Comparison of ENCODE assay signal across 10 mouse cellular contexts in the genomic region with DNA sequence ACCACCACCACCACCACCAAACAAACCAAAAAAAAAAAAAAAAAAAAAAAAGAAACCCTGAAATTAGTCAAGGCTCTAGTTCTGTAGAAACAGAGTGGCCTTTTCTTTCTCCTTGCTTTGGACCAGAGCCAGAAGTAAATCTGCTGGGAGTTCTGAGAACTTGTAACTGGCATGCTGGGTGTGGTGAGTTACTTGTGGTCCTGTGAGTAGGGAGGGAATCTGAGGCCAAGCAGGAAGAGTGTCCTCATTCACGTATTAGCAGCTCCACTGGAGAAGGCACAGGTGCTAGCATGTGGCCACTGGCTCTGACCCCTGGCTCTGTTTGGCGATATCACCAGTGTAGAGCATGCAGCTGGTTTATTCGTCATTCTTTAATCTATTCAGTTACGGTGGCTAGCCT.
DNase-seq lines count a peak whose midpoint lies in the region; ATAC-seq and TF ChIP-seq lines count a peak whose summit lies in the region.
"Had no signal": no experiment of that assay in that cellular context is flagged by ENCODE, and none has a peak within 500 bp of the region (broad histone marks: within the 10 kb centered on the region; RNA-seq: fewer than 3 reads in every experiment).

No protein-coding gene starts in this region.

- H3K4me2 ChIP-seq in heart, embryonic 11.5 days, result no peak overlapping the region
- H3K4me2 ChIP-seq: forebrain, embryonic 12.5 days had no signal

- H3K36me3 ChIP-seq in heart, adult 2 months (ENCODE audit: control insufficient read depth, insufficient read depth, low read length), result peaks cover 15% of the 10 kb centered on the region
- H3K36me3 ChIP-seq in heart, embryonic 11.5 days (ENCODE audit: control insufficient read depth, insufficient read depth, low read length), result no peaks in the 10 kb centered on the region
- H3K36me3 ChIP-seq in forebrain, embryonic 10.5 days (replicated peaks), result no peaks in the 10 kb centered on the region
- H3K36me3 ChIP-seq: forebrain, embryonic 12.5 days had no signal

- H3K27me3 ChIP-seq in heart, adult 2 months (ENCODE audit: control insufficient read depth, insufficient read depth, low read length), result no peaks in the 10 kb centered on the region
- no peaks in the 10 kb centered on the region for H3K27me3 ChIP-seq in heart, embryonic 11.5 days (ENCODE audit: control insufficient read depth, insufficient read depth, low read length)
- H3K27me3 ChIP-seq in forebrain, embryonic 10.5 days (ENCODE audit: poor library complexity, severe bottlenecking), result peaks cover 11% of the 10 kb centered on the region; the same call in 1 of the 2 replicates

- TF ChIP-seq POLR2A in heart, adult 2 months (IDR thresholded peaks at IDR 0.05; ENCODE audit: insufficient read depth, low read depth, low read length), result no peak
- TF ChIP-seq POLR2A in brain, embryonic 14.5 days (IDR thresholded peaks at IDR 0.05; ENCODE audit: borderline replicate concordance, extremely low read depth, insufficient read depth, insufficient read length, poor library complexity, severe bottlenecking), result no peak

- peaks cover 9% of the 10 kb centered on the region for H3K79me2 ChIP-seq in heart, adult 2 months (replicated peaks; ENCODE audit: control insufficient read depth, insufficient read depth, low read length)

- peaks cover 27% of the 10 kb centered on the region for H3K4me1 ChIP-seq in heart, adult 2 months (ENCODE audit: control insufficient read depth, insufficient read depth, low read length)
- H3K4me1 ChIP-seq in heart, embryonic 11.5 days (ENCODE audit: control insufficient read depth, insufficient read depth, low read length), result peaks cover 28% of the 10 kb centered on the region
- no peaks in the 10 kb centered on the region for H3K4me1 ChIP-seq in forebrain, embryonic 10.5 days
- H3K4me1 ChIP-seq: forebrain, embryonic 12.5 days had no signal

- intact Hi-C loops in heart, adult 2 months (cut with DNase I), result no loop called here

- WGBS in heart, adult 2 months, result 14% methylated on average over 4 of the region's 4 CpGs
- 73% methylated on average over 4 of the region's 4 CpGs for whole genome bisulfite sequencing in heart, embryonic 11.5 days (ENCODE audit: insufficient replicate concordance)
- 36% methylated on average over 4 of the region's 4 CpGs for WGBS in large intestine, adult 2 months
- WGBS in forebrain, embryonic 10.5 days, result 84% methylated on average over 4 of the region's 4 CpGs

- TF ChIP-seq EP300 in heart, adult 2 months (IDR thresholded peaks at IDR 0.05; ENCODE audit: insufficient read depth, low read depth, low read length), result peak; percentile 87

- no peak overlapping the region for H3K9ac ChIP-seq in heart, adult 2 months (ENCODE audit: low read depth, low read length)
- H3K9ac ChIP-seq in heart, embryonic 11.5 days (ENCODE audit: low read depth, low read length), result no peak overlapping the region
- H3K9ac ChIP-seq: forebrain, embryonic 12.5 days had no signal

- peak overlapping the region; percentile 42 for H3K27ac ChIP-seq in heart, adult 2 months
- H3K27ac ChIP-seq in heart, embryonic 11.5 days (ENCODE audit: low read depth, low read length), result no peak overlapping the region
- H3K27ac ChIP-seq in forebrain, embryonic 10.5 days, result no peak overlapping the region
- H3K27ac ChIP-seq: forebrain, embryonic 12.5 days had no signal

- ATAC-seq in heart, embryonic 11.5 days (replicated peaks; ENCODE audit: insufficient number of reproducible peaks, low FRiP score, low TSS enrichment), result no peak

- TF ChIP-seq CTCF in heart, adult 2 months (IDR thresholded peaks at IDR 0.05), result no peak
- no peak for TF ChIP-seq CTCF in brain, embryonic 14.5 days (IDR thresholded peaks at IDR 0.05; ENCODE audit: borderline replicate concordance, extremely low read depth, insufficient read depth, insufficient read length)

- H3K9me3 ChIP-seq in heart, embryonic 11.5 days (replicated peaks; ENCODE audit: control insufficient read depth, low read length), result no peaks in the 10 kb centered on the region
- no peaks in the 10 kb centered on the region for H3K9me3 ChIP-seq in forebrain, embryonic 10.5 days
- H3K9me3 ChIP-seq: forebrain, embryonic 12.5 days had no signal

- DNase-seq in heart, adult 2 months, result peak in 1 of 2 experiments; percentile 53
- peak; percentile 49 for DNase-seq in 416B (ENCODE audit: low read depth)
- peak; percentile 48 for DNase-seq in brain, embryonic 14.5 days (ENCODE audit: low read depth)
- DNase-seq in large intestine, adult 2 months (ENCODE audit: low read depth, low spot score), result peak; percentile 13
- DNase-seq in forebrain, embryonic 10.5 days (ENCODE audit: extremely low spot score, low spot score), result no peak
- no peak for DNase-seq in urinary bladder, adult 18-20 months (ENCODE audit: low spot score in 2 of 2)
- DNase-seq in layer of hippocampus, adult 9-11 months, result no peak
- DNase-seq: cerebellum, postnatal 36 days had no signal

- H3K4me3 ChIP-seq in heart, adult 2 months, result no peak overlapping the region
- H3K4me3 ChIP-seq in heart, embryonic 11.5 days (ENCODE audit: low read depth, low read length), result no peak overlapping the region
- H3K4me3 ChIP-seq in forebrain, embryonic 10.5 days, result no peak overlapping the region
- H3K4me3 ChIP-seq: forebrain, embryonic 12.5 days had no signal

Comparison
In these comparisons a context has a peak if more than half of its experiments do, and no peak if none do; other contexts are left out.
1. DNase-seq: peak in 416B (single experiment), brain, embryonic 14.5 days (single experiment) and large intestine, adult 2 months (single experiment); none in forebrain, embryonic 10.5 days (single experiment), urinary bladder, adult 18-20 months (0 of 2) and layer of hippocampus, adult 9-11 months (single experiment).